Mouse (Mus musculus) heart, embryonic 10.5 days (tissue): ENCODE data around the gene Vmn2r18. TPM values are rescaled to one million over a fixed set of nuclear protein-coding genes. Genes with fewer than 3 reads are reported as not detected.
A peak's percentile ranks its signal among the peaks of the same experiment; 100 is the strongest.

Experiments
- DNase-seq: peaks from one replicate; pipeline ENCODE4 v3.0.0-alpha.2; 2017; ENCODE audit warnings: low spot score
- H3K27ac ChIP-seq: fragments of 300-500 bp; sonication (generic); 2 replicates; pipeline ENCODE4 v1.5.1; 2016; ENCODE audit warnings: mild to moderate bottlenecking
- H3K27me3 ChIP-seq: fragments of 300-500 bp; sonication (generic); 2 replicates; pipeline ENCODE4 v1.6.1; 2016; ENCODE audit warnings: mild to moderate bottlenecking; ENCODE audit not compliant: poor library complexity, insufficient read depth, severe bottlenecking
- H3K36me3 ChIP-seq: fragments of 300-500 bp; sonication (generic); 2 replicates; pipeline ENCODE4 v1.6.1; 2016; ENCODE audit warnings: mild to moderate bottlenecking, moderate library complexity
- H3K4me1 ChIP-seq: fragments of 300-500 bp; sonication (generic); 2 replicates; pipeline ENCODE4 v1.6.1; 2016; ENCODE audit warnings: mild to moderate bottlenecking
- H3K4me3 ChIP-seq: fragments of 300-500 bp; sonication (generic); 2 replicates; pipeline ENCODE4 v1.5.1; 2016; ENCODE audit warnings: mild to moderate bottlenecking, moderate library complexity
- H3K9me3 ChIP-seq: fragments of 300-500 bp; sonication (generic); 2 replicates; pipeline ENCODE4 v1.6.1; 2016; ENCODE audit warnings: mild to moderate bottlenecking, moderate library complexity
- WGBS: fragments of 180-500 bp; shearing (Covaris S2); methylation state at CpG from one replicate; pipeline ENCODE4 v1.1.7; 2016; 5-methylcytosine and 5-hydroxymethylcytosine counted together
- polyA plus RNA-seq: library from polyadenylated mRNA; unstranded; fragments of >200 nt; fragmentation: Nextera tagmentation; extraction: Ambion mirVana; gene quantifications from 2 replicates; pipeline ENCODE4 v1.2.1, GENCODE M21; 2016

Gene Vmn2r18
- polyA plus RNA-seq: not detected in 2 replicates

DNA sequence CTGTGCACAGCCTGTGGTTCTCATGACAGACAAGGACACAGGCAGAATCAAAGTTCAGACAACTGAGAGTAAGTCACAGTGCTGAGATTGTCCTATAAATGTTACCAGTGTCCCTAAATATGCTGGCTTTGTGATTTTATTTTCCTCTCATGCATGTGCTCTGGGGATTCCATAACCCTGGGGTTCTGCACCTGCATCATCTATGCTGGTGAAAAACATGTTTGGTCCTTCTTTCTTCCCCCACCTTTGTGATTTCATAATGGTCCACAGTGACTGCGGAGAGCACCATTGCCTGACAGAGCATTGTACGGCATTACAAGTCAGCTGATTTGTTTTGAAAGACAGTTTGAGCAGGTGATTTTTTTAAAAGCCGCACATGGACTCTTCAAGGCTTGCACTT is at the start of gene Vmn2r18:
Gene Vmn2r18, minus strand, starts transcription at position 101 of the 400 bp plus-strand sequence.
- Histone ChIP-seq H3K4me1 (no peaks in the 10 kb centered on the region), H3K27me3 (no peaks in the 10 kb centered on the region), H3K9me3 (no peaks in the 10 kb centered on the region), H3K36me3 (no peaks in the 10 kb centered on the region), H3K27ac (no peak within 1 kb of the TSS), H3K4me3 (no peak within 1 kb of the TSS)
- DNase-seq: no peak
- WGBS: 84% methylated on average over 3 of the region's 3 CpGs

DNA sequence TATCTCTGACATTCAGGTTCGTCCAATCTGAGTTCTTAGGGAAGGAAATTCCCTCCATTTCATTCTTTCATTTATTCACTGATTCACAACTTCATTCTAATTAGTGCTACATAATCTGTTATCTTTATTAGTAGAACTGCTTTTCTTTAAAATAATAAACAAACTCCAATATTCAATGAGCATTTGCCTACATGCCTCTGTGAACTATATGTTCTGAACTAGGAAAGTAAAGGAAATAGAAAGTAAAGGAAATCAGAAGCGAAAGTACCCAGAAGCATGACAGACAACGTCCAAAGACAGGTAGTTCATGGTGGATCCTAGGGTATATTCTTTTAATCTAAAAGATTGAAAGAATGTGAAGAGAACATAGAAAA is 45.6 kb upstream of the Vmn2r18 start:
- H3K27ac ChIP-seq: peak overlapping the region; percentile 95
- DNase-seq: no peak
- 67% methylated on average over 3 of the region's 3 CpGs for WGBS
- H3K27me3 ChIP-seq: no peaks in the 10 kb centered on the region
- H3K9me3 ChIP-seq: no peaks in the 10 kb centered on the region
- peaks cover 2% of the 10 kb centered on the region; the same call in 1 of the 2 replicates for H3K4me1 ChIP-seq
- peak overlapping the region; percentile 84 for H3K4me3 ChIP-seq
- peaks cover 32% of the 10 kb centered on the region for H3K36me3 ChIP-seq

GRCm38 (mm10) chr5:151650700-151651410 is 45.0 kb upstream of the Vmn2r18 start, which contains the start of gene Rfc3:
Rfc3 (minus strand) TSS chr5:151651242.
- Histone ChIP-seq H3K36me3 (peaks cover 37% of the 10 kb centered on the region), H3K4me3 (peak within 1 kb of the TSS; percentile 84), H3K9me3 (no peaks in the 10 kb centered on the region), H3K4me1 (peaks cover 2% of the 10 kb centered on the region; the same call in 1 of the 2 replicates), H3K27me3 (no peaks in the 10 kb centered on the region), H3K27ac (peak within 1 kb of the TSS; percentile 95)
- DNase-seq: peak; percentile 98
- under 1% methylated on average over 42 of the region's 42 CpGs for WGBS

- peaks cover 96% of the 10 kb centered on the region for H3K36me3 ChIP-seq
- no peak overlapping the region for H3K4me3 ChIP-seq
- DNase-seq: peak; percentile 71
- no peaks in the 10 kb centered on the region for H3K27me3 ChIP-seq
- H3K4me1 ChIP-seq: no peaks in the 10 kb centered on the region; the same call in 1 of the 2 replicates
- WGBS: 92% methylated on average over 7 of the region's 7 CpGs
- H3K27ac ChIP-seq: no peak overlapping the region
- H3K9me3 ChIP-seq: no peaks in the 10 kb centered on the region
Measured at GRCm38 (mm10) chr5:151644845-151645244, 39.0 kb upstream of the Vmn2r18 start.

- H3K4me1 ChIP-seq: no peaks in the 10 kb centered on the region
- no peaks in the 10 kb centered on the region for H3K27me3 ChIP-seq
- H3K4me3 ChIP-seq: no peak overlapping the region
- H3K36me3 ChIP-seq: peaks cover 80% of the 10 kb centered on the region
- no peaks in the 10 kb centered on the region for H3K9me3 ChIP-seq
- WGBS: 86% methylated on average over 5 of the region's 5 CpGs
- no peak overlapping the region for H3K27ac ChIP-seq
- DNase-seq: no peak
Measured at GRCm38 (mm10) chr5:151642867-151643266, 37.0 kb upstream of the Vmn2r18 start.

GRCm38 (mm10) chr5:151642102-151642501 is 36.3 kb upstream of the Vmn2r18 start:
- Histone ChIP-seq H3K27me3 (no peaks in the 10 kb centered on the region), H3K4me1 (no peaks in the 10 kb centered on the region), H3K36me3 (peaks cover 72% of the 10 kb centered on the region), H3K27ac (no peak overlapping the region), H3K4me3 (no peak overlapping the region), H3K9me3 (no peaks in the 10 kb centered on the region)
- no peak for DNase-seq
- WGBS: 100% methylated on average over 1 of the region's 1 CpGs

GRCm38 (mm10) chr5:151601696-151602095 is 4.1 kb downstream of the Vmn2r18 start:
- WGBS: 39% methylated on average over 1 of the region's 1 CpGs
- DNase-seq: no peak
- Histone ChIP-seq H3K9me3 (no peaks in the 10 kb centered on the region), H3K4me3 (no peak overlapping the region), H3K27me3 (no peaks in the 10 kb centered on the region), H3K27ac (no peak overlapping the region), H3K36me3 (no peaks in the 10 kb centered on the region), H3K4me1 (no peaks in the 10 kb centered on the region)

Other genes with a start within 250 kb of the Vmn2r18 start
- not detected in 2 replicates for gene Gm42906, start 177.9 kb downstream of the Vmn2r18 start, polyA plus RNA-seq
- 72.1 and 107 TPM in 2 replicates for gene Rfc3, start 45.2 kb upstream of the Vmn2r18 start, polyA plus RNA-seq